Mouse (Mus musculus) liver, adult 2 months (tissue): ENCODE measurements around the gene Alg12.

Experiments used
- CTCF ChIP-seq: fragments of 200-500 bp; IDR thresholded peaks from 2 replicates; pipeline ENCODE4 v1.5.1; 2011; ENCODE audit warnings: low read depth, low read length, control low read depth
- POLR2A ChIP-seq: fragments of 200-500 bp; IDR thresholded peaks from 2 replicates; pipeline ENCODE4 v1.6.1; 2011; ENCODE audit warnings: low read length, control low read depth; ENCODE audit not compliant: insufficient read depth; ENCODE audit errors: extremely low read depth

DNA sequence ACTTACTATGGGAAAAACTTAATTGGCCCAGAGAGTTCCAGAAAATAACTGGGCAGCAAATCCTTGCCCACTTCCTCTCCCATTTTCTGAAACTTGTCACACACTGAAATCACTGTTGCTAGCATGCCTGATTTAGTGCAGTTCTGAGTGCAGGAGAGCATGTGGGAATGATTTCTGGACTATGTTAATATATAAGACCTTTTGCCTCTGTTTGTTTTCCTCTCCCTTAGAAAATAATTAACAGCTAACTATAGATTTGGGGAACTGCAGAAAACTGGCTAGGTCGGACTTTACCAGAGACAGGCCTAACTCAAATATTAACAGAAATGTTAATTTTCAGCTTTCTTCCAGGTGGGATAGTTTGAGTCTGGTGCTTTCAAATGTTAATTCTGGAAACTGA is 50.6 kb downstream of the Alg12 start:
- no peak for TF ChIP-seq CTCF
- TF ChIP-seq POLR2A = no peak
